Mouse (Mus musculus) liver, embryonic 16.5 days (tissue): Measurements from ENCODE around the gene Olfr857. TPM values are rescaled to one million over a fixed set of nuclear protein-coding genes. Genes with fewer than 3 reads are reported as not detected.
"Not testable (repeated sequence)": the region's sequence is repeated elsewhere in the genome, so short reads cannot be mapped to it uniquely, and the experiment has no call there.

Experiments
- ATAC-seq: fragments of 200-750 bp; cut with Nextera tagmentation; 2 replicates; pipeline ENCODE4 v1.8.0; 2017; ENCODE audit warnings: low read depth, mild to moderate bottlenecking, moderate number of reproducible peaks, moderate library complexity
- H3K27ac ChIP-seq: fragments of 300-500 bp; sonication (generic); 2 replicates; pipeline ENCODE4 v1.5.1; 2014; ENCODE audit warnings: mild to moderate bottlenecking, low read length
- H3K27me3 ChIP-seq: fragments of 300-500 bp; sonication (generic); 2 replicates; pipeline ENCODE4 v1.6.1; 2014; ENCODE audit warnings: low read depth, low read length, mixed read lengths; ENCODE audit not compliant: control insufficient read depth, insufficient read depth
- H3K36me3 ChIP-seq: fragments of 300-500 bp; sonication (generic); 2 replicates; pipeline ENCODE4 v1.6.1; 2014; ENCODE audit warnings: mild to moderate bottlenecking; ENCODE audit not compliant: control insufficient read depth, insufficient read depth
- H3K4me1 ChIP-seq: fragments of 300-500 bp; sonication (generic); 2 replicates; pipeline ENCODE4 v1.6.1; 2014; ENCODE audit warnings: low read depth, low read length, mixed read lengths; ENCODE audit not compliant: control insufficient read depth
- H3K4me2 ChIP-seq: fragments of 300-500 bp; sonication (generic); 2 replicates; pipeline ENCODE4 v1.6.1; 2014; ENCODE audit warnings: low read depth, low read length, mixed read lengths
- H3K4me3 ChIP-seq: fragments of 300-500 bp; sonication (generic); 2 replicates; pipeline ENCODE4 v1.5.1; 2014; ENCODE audit warnings: low read depth, mild to moderate bottlenecking, low read length
- H3K9ac ChIP-seq: fragments of 300-500 bp; sonication (generic); 2 replicates; pipeline ENCODE4 v1.6.1; 2014; ENCODE audit warnings: low read depth, low read length
- H3K9me3 ChIP-seq: fragments of 300-500 bp; sonication (generic); replicated peaks from 2 replicates; pipeline ENCODE4 v1.6.1; 2016; ENCODE audit warnings: low read length; ENCODE audit not compliant: control insufficient read depth
- WGBS: fragments of 180-500 bp; shearing (Covaris S2); extraction: QIAGEN DNeasy Blood & Tissue Kit; methylation state at CpG from one replicate; pipeline ENCODE4 v1.1.7; 2014; ENCODE audit not compliant: insufficient replicate concordance; 5-methylcytosine and 5-hydroxymethylcytosine counted together
- polyA plus RNA-seq: library from polyadenylated mRNA; unstranded; fragments of >200 nt; fragmentation: Nextera tagmentation; extraction: Ambion mirVana; gene quantifications from 2 replicates; pipeline ENCODE4 v1.2.1, GENCODE M21; 2015

Olfr857 gene
- not detected in 2 replicates for polyA plus RNA-seq

DNA sequence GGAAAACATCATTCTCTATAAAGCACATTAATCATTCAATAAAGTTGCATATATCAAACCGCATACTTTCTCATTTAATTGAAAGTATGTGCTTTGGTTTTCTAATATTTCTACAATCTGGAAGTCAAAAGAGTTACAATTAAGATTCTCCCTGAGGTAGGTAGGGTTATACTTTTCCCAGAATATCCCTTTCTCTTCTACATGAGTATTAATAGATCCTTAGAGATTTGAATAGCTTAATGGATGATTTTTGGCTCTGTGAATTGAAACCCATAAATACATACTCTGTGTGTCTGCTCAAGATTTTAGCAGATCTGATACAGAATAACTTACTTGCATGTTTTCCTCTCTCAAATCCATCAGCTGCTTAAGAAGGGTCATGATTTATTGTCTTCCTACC, at the start of gene Olfr857:
Gene Olfr857, plus strand, starts transcription at position 301 of the 400 bp plus-strand sequence.
- Histone ChIP-seq H3K36me3 (no peaks in the 10 kb centered on the region), H3K9me3 (no peaks in the 10 kb centered on the region), H3K4me3 (no peak within 1 kb of the TSS), H3K27me3 (no peaks in the 10 kb centered on the region), H3K4me2 (no peak within 1 kb of the TSS), H3K9ac (no peak within 1 kb of the TSS), H3K4me1 (no peaks in the 10 kb centered on the region), H3K27ac (no peak within 1 kb of the TSS)
- no peak for ATAC-seq
- 68% methylated on average over 1 of the region's 1 CpGs for WGBS

DNA sequence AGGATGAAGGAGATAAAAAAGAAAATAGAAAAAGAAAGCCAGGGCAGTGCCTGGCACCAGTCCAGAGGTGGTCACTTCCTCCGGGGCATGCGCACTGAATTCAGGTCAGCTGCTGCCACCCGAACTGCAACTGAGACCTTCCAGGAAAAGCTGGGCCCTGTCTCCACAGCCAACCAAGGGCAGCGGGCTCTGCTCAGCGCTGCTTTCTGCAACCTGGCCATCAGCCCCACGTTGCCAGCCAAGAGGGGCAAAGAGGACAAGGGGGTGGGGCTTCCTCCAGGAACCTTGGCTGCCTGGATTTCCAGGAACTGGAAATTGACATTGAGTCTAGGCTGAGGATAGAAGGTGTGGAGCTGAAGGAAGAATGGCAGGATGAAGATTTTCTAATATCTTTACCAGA, 19.0 kb upstream of the Olfr857 start:
- WGBS, result 61% methylated on average over 6 of the region's 6 CpGs
- Histone ChIP-seq H3K4me3 (no peak overlapping the region), H3K9me3 (no peaks in the 10 kb centered on the region), H3K27ac (no peak overlapping the region), H3K27me3 (no peaks in the 10 kb centered on the region), H3K4me2 (no peak overlapping the region), H3K4me1 (no peaks in the 10 kb centered on the region), H3K9ac (no peak overlapping the region), H3K36me3 (no peaks in the 10 kb centered on the region)
- no peak for ATAC-seq

DNA sequence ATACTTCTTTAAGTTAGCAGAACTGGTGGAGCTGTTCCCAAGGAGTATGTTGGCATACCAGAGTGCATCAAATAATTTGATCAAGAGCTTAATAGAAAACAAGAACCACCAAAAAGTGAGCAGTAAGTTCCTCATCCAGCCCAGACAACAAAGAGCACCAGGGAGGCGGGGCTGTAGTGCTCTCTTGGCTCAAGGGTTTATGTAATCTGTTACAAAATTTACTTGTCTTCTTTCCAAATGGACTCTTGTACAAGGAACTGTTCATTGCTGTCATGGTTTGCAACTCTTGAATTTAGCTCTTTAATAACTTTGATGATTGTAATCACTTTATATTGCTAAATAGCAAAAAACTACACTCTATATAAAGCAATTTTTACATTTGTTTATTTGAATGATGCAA, 17.8 kb upstream of the Olfr857 start:
- no peaks in the 10 kb centered on the region for H3K9me3 ChIP-seq

DNA sequence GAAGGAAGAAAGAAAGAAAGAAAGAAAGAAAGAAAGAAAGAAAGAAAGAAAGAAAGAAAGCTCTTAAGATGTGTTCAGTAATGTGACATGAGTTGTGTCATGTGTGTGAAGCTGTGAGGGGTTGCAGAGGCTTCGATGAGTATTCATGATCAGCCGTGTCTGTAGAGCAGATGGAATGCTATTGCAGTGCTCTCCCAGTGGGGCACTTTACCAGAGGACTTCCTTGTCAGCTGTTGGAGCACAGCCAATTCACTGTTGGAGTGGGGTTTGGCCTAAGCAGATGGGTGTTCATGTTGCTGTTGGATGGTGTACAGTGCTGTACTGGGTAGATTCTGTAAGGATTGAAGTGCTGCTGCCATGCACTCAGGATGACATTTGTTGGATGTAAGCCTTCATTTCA, 16.8 kb upstream of the Olfr857 start:
- Histone ChIP-seq H3K4me3 (no peak overlapping the region), H3K4me2 (no peak overlapping the region), H3K27ac (no peak overlapping the region), H3K9me3 (no peaks in the 10 kb centered on the region), H3K4me1 (no peaks in the 10 kb centered on the region), H3K9ac (no peak overlapping the region), H3K36me3 (no peaks in the 10 kb centered on the region), H3K27me3 (no peaks in the 10 kb centered on the region)
- WGBS, result 83% methylated on average over 2 of the region's 2 CpGs
- ATAC-seq, result no peak

More for the DNA sequence above, 17.8 kb upstream of the Olfr857 start:
- Histone ChIP-seq H3K9ac (no peak overlapping the region), H3K36me3 (no peaks in the 10 kb centered on the region), H3K4me3 (no peak overlapping the region), H3K27me3 (no peaks in the 10 kb centered on the region), H3K27ac (no peak overlapping the region), H3K4me1 (no peaks in the 10 kb centered on the region), H3K4me2 (no peak overlapping the region)
- 57% methylated on average over 1 of the region's 1 CpGs for WGBS
- no peak for ATAC-seq

DNA sequence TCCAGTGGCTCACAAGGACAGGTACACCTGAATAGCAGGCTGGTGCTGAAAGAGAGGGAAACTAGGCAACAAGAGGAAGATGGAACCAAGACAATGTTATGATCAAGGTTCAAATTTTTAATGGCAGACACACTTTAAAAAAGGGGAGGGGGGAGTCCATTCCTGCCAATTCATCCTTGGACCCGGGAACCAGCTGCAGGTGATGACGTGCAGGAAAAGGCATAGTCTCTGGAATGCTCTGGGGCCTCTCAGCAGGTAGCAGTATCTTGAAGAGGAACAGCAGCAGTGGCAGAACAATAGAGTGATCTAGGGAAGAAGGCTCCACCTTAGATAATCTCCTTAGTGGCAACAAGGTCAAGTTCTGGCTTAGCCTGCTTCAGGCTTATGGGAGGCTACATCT, 14.9 kb upstream of the Olfr857 start:
- not testable (repeated sequence) for H3K9me3 ChIP-seq, H3K9ac ChIP-seq, H3K4me3 ChIP-seq, H3K27me3 ChIP-seq, H3K36me3 ChIP-seq, ATAC-seq, H3K4me2 ChIP-seq, H3K4me1 ChIP-seq, H3K27ac ChIP-seq
- 28% methylated on average over 2 of the region's 2 CpGs for WGBS

DNA sequence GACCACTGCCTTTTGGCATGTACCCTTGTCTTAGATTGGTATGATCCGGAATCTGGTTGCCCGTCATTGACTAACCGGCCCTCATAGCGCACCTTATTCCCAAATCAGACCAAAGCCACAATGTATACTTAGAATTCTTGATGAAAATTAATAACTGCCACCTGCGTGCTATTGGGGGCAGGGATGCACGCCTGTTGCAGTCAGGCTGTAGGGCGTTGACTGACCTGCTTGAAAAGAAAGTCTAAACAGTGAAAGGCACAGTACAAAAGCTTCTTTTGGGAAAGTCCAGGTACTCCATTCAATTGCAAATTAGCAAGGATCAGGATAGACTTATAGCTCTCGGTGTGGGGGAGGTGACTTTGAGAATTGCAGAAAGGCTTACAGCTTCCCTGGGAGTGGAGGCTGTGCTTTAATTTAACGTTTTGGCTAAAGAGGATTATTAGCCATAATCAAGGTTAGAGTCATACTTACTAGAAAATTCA, 14.3 kb upstream of the Olfr857 start:
- not testable (repeated sequence) for H3K4me1 ChIP-seq, H3K4me2 ChIP-seq, H3K36me3 ChIP-seq, H3K27ac ChIP-seq, H3K9ac ChIP-seq, H3K4me3 ChIP-seq, H3K27me3 ChIP-seq, H3K9me3 ChIP-seq, ATAC-seq
- 58% methylated on average over 9 of the region's 9 CpGs for WGBS

DNA sequence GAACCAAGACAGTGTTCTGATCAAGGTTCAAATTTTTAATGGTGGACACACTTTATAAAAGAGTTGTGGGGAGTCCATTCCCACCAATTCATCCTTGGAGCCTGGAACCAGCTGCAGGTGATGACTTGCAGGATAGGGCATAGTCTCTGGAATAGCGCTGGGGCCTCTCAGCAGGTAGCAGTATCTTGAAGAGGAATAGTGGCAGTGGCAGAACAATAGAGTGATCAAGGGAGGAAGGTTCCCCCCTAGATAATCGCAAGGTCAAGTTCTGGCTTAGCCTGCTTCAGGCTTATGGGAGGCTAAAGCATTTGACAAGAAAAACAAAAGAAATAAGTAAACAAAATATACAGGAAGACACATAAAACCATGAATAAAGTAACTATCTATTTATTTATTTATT, 4.7 kb upstream of the Olfr857 start:
- not testable (repeated sequence) for H3K9me3 ChIP-seq, H3K36me3 ChIP-seq, H3K9ac ChIP-seq, ATAC-seq, H3K4me1 ChIP-seq, H3K4me2 ChIP-seq, H3K4me3 ChIP-seq, H3K27me3 ChIP-seq, H3K27ac ChIP-seq
- 41% methylated on average over 2 of the region's 2 CpGs for WGBS

Other genes with a start within 250 kb of the Olfr857 start
- gene Olfr850, start 231.2 kb upstream of the Olfr857 start, polyA plus RNA-seq, result not detected in 2 replicates
- gene Olfr851, start 216.1 kb upstream of the Olfr857 start, polyA plus RNA-seq, result not detected in 2 replicates
- not detected in 2 replicates for gene Olfr853, start 168.4 kb upstream of the Olfr857 start, polyA plus RNA-seq
- not detected in 2 replicates for gene Olfr854, start 142.1 kb upstream of the Olfr857 start, polyA plus RNA-seq
- not detected in 2 replicates for gene Olfr855, start 126.8 kb upstream of the Olfr857 start, polyA plus RNA-seq
- gene Zfp317, start 87.3 kb upstream of the Olfr857 start, polyA plus RNA-seq, result 6.9 and 7.4 TPM in 2 replicates
- gene Olfr58, start 70.8 kb downstream of the Olfr857 start, polyA plus RNA-seq, result not detected in 2 replicates
- not detected in 2 replicates for gene Olfr859, start 95.5 kb downstream of the Olfr857 start, polyA plus RNA-seq
- not detected in 2 replicates for gene Olfr860, start 140.3 kb downstream of the Olfr857 start, polyA plus RNA-seq
- not detected in 2 replicates for gene Olfr862, start 178.6 kb downstream of the Olfr857 start, polyA plus RNA-seq
- gene Olfr77, start 207.4 kb downstream of the Olfr857 start, polyA plus RNA-seq, result 0.12 and 0.14 TPM in 2 replicates